21 mouse cellular contexts compared by ENCODE assay signal in genomic region chr2:75982626-75983025, GRCm38 (mm10). TPM values are rescaled to one million over a fixed set of nuclear protein-coding genes. Genes with fewer than 3 reads are reported as not detected.
DNase-seq lines count a peak whose midpoint lies in the region; ATAC-seq and TF ChIP-seq lines count a peak whose summit lies in the region.
"Had no signal": no experiment of that assay in that cellular context is flagged by ENCODE, and none has a peak within 500 bp of the region (broad histone marks: within the 10 kb centered on the region; RNA-seq: fewer than 3 reads in every experiment).

No protein-coding gene starts in this region.

- H3K9ac ChIP-seq in liver, postnatal 0 days (replicated peaks) = no peak overlapping the region
- no peak overlapping the region for H3K9ac ChIP-seq in liver, embryonic 11.5 days (ENCODE audit: low read depth, low read length)
- H3K9ac ChIP-seq: hindbrain, embryonic 12.5 days; limb, embryonic 12.5 days; stomach, embryonic 15.5 days had no signal

- WGBS in liver, postnatal 0 days (ENCODE audit: insufficient replicate concordance) = 91% methylated on average over 4 of the region's 4 CpGs
- 88% methylated on average over 4 of the region's 4 CpGs for WGBS in liver, embryonic 11.5 days

- no peak for DNase-seq in gastrocnemius, adult 2 months
- DNase-seq in gastrocnemius, postnatal 36 days = no peak
- no peak for DNase-seq in liver, postnatal 0 days
- DNase-seq in liver, embryonic 11.5 days (ENCODE audit: low spot score) = no peak
- DNase-seq in testis, postnatal 14 days (ENCODE audit: low spot score) = no peak
- DNase-seq in urinary bladder, postnatal 10 days (ENCODE audit: low spot score) = no peak
- DNase-seq: adrenal gland, postnatal 10 days; cerebellum, adult 8-10 months; cerebellum, postnatal 36 days; heart, postnatal 36 days; kidney, adult 11 months; kidney, postnatal 36 days; right cerebral cortex, postnatal 14 days; thymus, postnatal 4 days had no signal

- TF ChIP-seq EP300 in liver, postnatal 0 days (IDR thresholded peaks at IDR 0.05; ENCODE audit: low read depth) = no peak

- no peak overlapping the region for H3K27ac ChIP-seq in gastrocnemius, adult 2 months
- H3K27ac ChIP-seq in liver, postnatal 0 days (ENCODE audit: low read depth) = no peak overlapping the region
- H3K27ac ChIP-seq in liver, embryonic 11.5 days (ENCODE audit: low read depth, low read length) = no peak overlapping the region
- H3K27ac ChIP-seq in testis, adult 2 months (ENCODE audit: control insufficient read depth, insufficient read depth, low read depth, low read length) = no peak overlapping the region; the same call in 1 of the 2 replicates
- H3K27ac ChIP-seq: hindbrain, embryonic 12.5 days; stomach, embryonic 15.5 days had no signal

- no peaks in the 10 kb centered on the region for H3K36me3 ChIP-seq in liver, postnatal 0 days (replicated peaks; ENCODE audit: insufficient read depth, low read length)
- no peaks in the 10 kb centered on the region for H3K36me3 ChIP-seq in liver, embryonic 11.5 days (ENCODE audit: control insufficient read depth, insufficient read depth, low read length)
- H3K36me3 ChIP-seq in testis, adult 2 months (ENCODE audit: control insufficient read depth, insufficient read depth, low read length) = no peaks in the 10 kb centered on the region
- H3K36me3 ChIP-seq: hindbrain, embryonic 12.5 days; limb, embryonic 12.5 days; midbrain, embryonic 10.5 days; stomach, embryonic 15.5 days had no signal

- H3K9me3 ChIP-seq in liver, postnatal 0 days (ENCODE audit: low read length) = no peaks in the 10 kb centered on the region
- H3K9me3 ChIP-seq in liver, embryonic 11.5 days (ENCODE audit: control insufficient read depth, low read length) = no peaks in the 10 kb centered on the region
- H3K9me3 ChIP-seq: hindbrain, embryonic 12.5 days; limb, embryonic 12.5 days; midbrain, embryonic 10.5 days; stomach, embryonic 15.5 days had no signal

- no peak overlapping the region for H3K4me2 ChIP-seq in liver, postnatal 0 days (ENCODE audit: low read depth, low read length)
- H3K4me2 ChIP-seq in liver, embryonic 11.5 days = no peak overlapping the region

- no peak for ATAC-seq in liver, postnatal 0 days
- ATAC-seq in liver, embryonic 11.5 days (replicated peaks; ENCODE audit: low FRiP score) = no peak

- intact Hi-C loops in gastrocnemius, adult 2 months (cut with DNase I) = loop anchor here (5.0 kb wide), 1 partner anchor 45 kb away; the partner anchor contains the start of gene Ttc30b
- intact Hi-C loops in gastrocnemius, postnatal 36 days (cut with DNase I) = no loop called here

- TF ChIP-seq CTCF in gastrocnemius, adult 2 months (IDR thresholded peaks at IDR 0.05) = peak; percentile 3; the same call in 1 of the 2 replicates
- TF ChIP-seq CTCF in liver, postnatal 0 days (IDR thresholded peaks at IDR 0.05; ENCODE audit: low read depth) = 0 out of 2 replicates have a peak, but pooled peaks have one; percentile 8
- no peak for TF ChIP-seq CTCF in testis, adult 2 months (IDR thresholded peaks at IDR 0.05; ENCODE audit: control insufficient read depth, insufficient read depth, insufficient replicate concordance, low read depth, low read length)

- peaks cover 2% of the 10 kb centered on the region; the same call in 1 of the 2 replicates for H3K4me1 ChIP-seq in liver, postnatal 0 days (ENCODE audit: insufficient read depth)
- H3K4me1 ChIP-seq in liver, embryonic 11.5 days (replicated peaks; ENCODE audit: control insufficient read depth, insufficient read depth, low read length) = no peaks in the 10 kb centered on the region
- H3K4me1 ChIP-seq in testis, adult 2 months (ENCODE audit: control insufficient read depth, insufficient read depth, low read length) = no peaks in the 10 kb centered on the region; the same call in 1 of the 2 replicates

- no peaks in the 10 kb centered on the region for H3K27me3 ChIP-seq in liver, postnatal 0 days (ENCODE audit: insufficient read depth, low read length)
- H3K27me3 ChIP-seq in liver, embryonic 11.5 days (replicated peaks; ENCODE audit: control insufficient read depth, insufficient read depth, low read length) = no peaks in the 10 kb centered on the region
- H3K27me3 ChIP-seq in testis, adult 2 months (ENCODE audit: control insufficient read depth, insufficient read depth, low read length) = no peaks in the 10 kb centered on the region
- H3K27me3 ChIP-seq: CH12.LX; hindbrain, embryonic 12.5 days; limb, embryonic 12.5 days; stomach, embryonic 15.5 days had no signal

- no peak for TF ChIP-seq POLR2A in testis, adult 2 months (IDR thresholded peaks at IDR 0.05; ENCODE audit: control insufficient read depth, low read depth, low read length)

- no peak overlapping the region for H3K4me3 ChIP-seq in gastrocnemius, adult 2 months
- H3K4me3 ChIP-seq in liver, postnatal 0 days (ENCODE audit: low read depth, low read length) = no peak overlapping the region
- no peak overlapping the region for H3K4me3 ChIP-seq in liver, embryonic 11.5 days (ENCODE audit: low read depth, low read length)
- H3K4me3 ChIP-seq in testis, adult 2 months (ENCODE audit: control insufficient read depth, low read depth, low read length) = peak overlapping the region; percentile 30; the same call in 1 of the 2 replicates

RNA-seq across cellular contexts. Expression of gene Ttc30a1, which starts 0.9 kb away (rescaled TPM):
- total RNA-seq in gastrocnemius, adult 2 months (2021) = 1 to 10 TPM; 1.1 to 1.6 TPM
- 1 to 10 TPM in 1 of 2 experiments, under 1 TPM in 1; 0.72 to 1.3 TPM for total RNA-seq in gastrocnemius, postnatal 36 days (2021)
- 1.0 and 1.1 TPM in 2 replicates for polyA plus RNA-seq in liver, postnatal 0 days (2015; fragmentation: Nextera tagmentation; extraction: Ambion mirVana)
- 4.8 and 5.4 TPM in 2 replicates for polyA plus RNA-seq in liver, embryonic 11.5 days (2014; fragmentation: Nextera tagmentation; extraction: Ambion mirVana)
- polyA plus RNA-seq in testis, adult 2 months (2012; rRNA removed) = 12.3 and 12.4 TPM in 2 replicates
- total RNA-seq: CH12.LX had no signal

RNA-seq across cellular contexts. Expression of gene Ttc30a2, which starts 4.7 kb away (rescaled TPM):
- under 1 TPM; 0.33 to 0.38 TPM for total RNA-seq in gastrocnemius, adult 2 months (2021)
- under 1 TPM in 1 of 2 experiments, not detected in 1; 0.28 TPM for total RNA-seq in gastrocnemius, postnatal 36 days (2021)
- 0.22 and 0.26 TPM in 2 replicates for polyA plus RNA-seq in liver, postnatal 0 days (2015; fragmentation: Nextera tagmentation; extraction: Ambion mirVana)
- 0.34 and 0.36 TPM in 2 replicates for polyA plus RNA-seq in liver, embryonic 11.5 days (2014; fragmentation: Nextera tagmentation; extraction: Ambion mirVana)
- polyA plus RNA-seq in testis, adult 2 months (2012; rRNA removed) = 76.5 and 77.4 TPM in 2 replicates
- total RNA-seq: CH12.LX; megakaryocyte progenitor cell, adult 5-6 weeks had no signal

RNA-seq across cellular contexts. Expression of gene Ttc30b, which starts 44.2 kb away (rescaled TPM):
- 1 to 10 TPM; 2.7 to 3.0 TPM for total RNA-seq in gastrocnemius, adult 2 months (2021)
- total RNA-seq in gastrocnemius, postnatal 36 days (2021) = 1 to 10 TPM; 1.8 to 3.9 TPM
- 1.5 and 1.6 TPM in 2 replicates for polyA plus RNA-seq in liver, postnatal 0 days (2015; fragmentation: Nextera tagmentation; extraction: Ambion mirVana)
- polyA plus RNA-seq in liver, embryonic 11.5 days (2014; fragmentation: Nextera tagmentation; extraction: Ambion mirVana) = 2.1 and 3.2 TPM in 2 replicates
- polyA plus RNA-seq in testis, adult 2 months (2012; rRNA removed) = 5.2 and 5.4 TPM in 2 replicates

Comparison
In these comparisons a context has a peak if more than half of its experiments do, and no peak if none do; other contexts are left out.
1. RNA of gene Ttc30a2, which starts 4.7 kb away (polyA plus RNA-seq): 76.5 to 77.4 TPM in testis, adult 2 months; 0.34 to 0.36 TPM in liver, embryonic 11.5 days and 0.22 to 0.26 TPM in liver, postnatal 0 days; every median in the first group is over 10 times any median in the second.